Mouse (Mus musculus) megakaryocyte, embryonic 14.5 days (primary cell): Measurements from ENCODE around the gene Wdr60. TPM values are rescaled to one million over a fixed set of nuclear protein-coding genes. Genes with fewer than 3 reads are reported as not detected.
"Not testable (repeated sequence)": the region's sequence is repeated elsewhere in the genome, so short reads cannot be mapped to it uniquely, and the experiment has no call there.

Experiments used
- H3K27me3 ChIP-seq: replicated peaks from 2 replicates; pipeline ENCODE3; 2012; ENCODE audit warnings: inconsistent platforms
- H3K36me3 ChIP-seq: replicated peaks from 2 replicates; pipeline ENCODE3; 2012; ENCODE audit warnings: low read length, inconsistent platforms, mixed read lengths
- H3K4me1 ChIP-seq: 2 replicates; pipeline ENCODE4 v1.6.1; 2012; ENCODE audit warnings: inconsistent platforms
- H3K4me3 ChIP-seq: replicated peaks from 2 replicates; pipeline ENCODE3; 2012; ENCODE audit warnings: moderate library complexity, mild to moderate bottlenecking, inconsistent platforms
- H3K9me3 ChIP-seq: 2 replicates; pipeline ENCODE4 v1.6.1; 2012; ENCODE audit warnings: inconsistent platforms
- FLI1 ChIP-seq: IDR thresholded peaks from 2 replicates; pipeline ENCODE4 v1.6.1; 2012; ENCODE audit warnings: low read length, inconsistent platforms, mixed read lengths
- GATA1 ChIP-seq: IDR thresholded peaks from 3 replicates; pipeline ENCODE4 v1.6.1; 2012; ENCODE audit warnings: mixed read lengths, low read length, inconsistent platforms, borderline replicate concordance
- polyA plus RNA-seq: library from polyadenylated mRNA; stranded (reverse); fragments of >175 nt; gene quantifications from 2 replicates; pipeline ENCODE4 v1.2.3, GENCODE M21; 2012; ENCODE audit warnings: low replicate concordance; ENCODE audit not compliant: insufficient read depth

Gene Wdr60
- polyA plus RNA-seq, 1 experiment = 2.0 TPM

DNA sequence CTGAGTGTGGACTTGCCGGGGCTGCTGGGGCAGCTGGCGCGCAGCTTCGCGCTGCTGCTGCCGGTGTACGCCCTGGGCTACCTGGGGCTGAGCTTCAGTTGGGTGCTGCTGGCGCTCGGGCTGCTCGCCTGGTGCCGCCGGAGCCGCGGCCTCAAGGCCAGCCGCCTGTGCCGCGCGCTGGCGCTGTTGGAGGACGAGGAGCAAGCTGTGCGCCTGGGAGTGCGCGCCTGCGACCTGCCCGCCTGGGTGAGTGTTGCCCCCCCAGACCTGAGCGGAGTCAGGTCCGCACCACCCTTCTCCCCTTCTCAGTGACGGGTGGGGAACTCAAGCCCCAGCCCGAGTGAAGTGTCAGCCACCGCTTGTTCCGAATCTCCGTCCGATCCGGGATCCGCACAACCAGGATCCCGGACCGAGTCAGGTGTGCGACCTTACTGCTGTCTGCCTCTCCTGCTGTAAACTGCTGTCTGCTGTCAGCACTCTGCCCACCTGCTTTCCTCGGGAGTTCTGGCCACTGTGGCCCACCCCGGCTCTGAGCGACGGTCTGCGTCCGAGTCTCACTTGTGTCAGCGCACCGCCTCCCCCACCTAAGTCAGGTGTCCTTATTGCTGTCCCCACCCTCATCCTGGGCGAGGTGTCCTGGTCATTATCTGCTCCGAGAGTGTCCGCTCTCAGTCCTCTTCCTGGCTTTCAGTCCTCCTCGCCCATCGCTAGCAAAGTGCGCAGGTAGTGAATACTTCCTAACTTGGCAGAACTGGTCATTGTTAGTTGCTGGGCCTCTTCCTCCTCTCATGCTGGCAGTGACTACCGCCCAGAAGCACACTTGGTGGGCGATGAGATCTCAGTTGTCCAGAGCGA lies 18.8 kb upstream of the Wdr60 start:
- TF ChIP-seq GATA1 = no peak
- TF ChIP-seq FLI1 = no peak
- H3K9me3 ChIP-seq = no peaks in the 10 kb centered on the region
- H3K4me1 ChIP-seq = peaks cover 48% of the 10 kb centered on the region
- no peaks in the 10 kb centered on the region for H3K27me3 ChIP-seq
- H3K4me3 ChIP-seq = peak overlapping the region; percentile 93
- peaks cover 8% of the 10 kb centered on the region for H3K36me3 ChIP-seq

DNA sequence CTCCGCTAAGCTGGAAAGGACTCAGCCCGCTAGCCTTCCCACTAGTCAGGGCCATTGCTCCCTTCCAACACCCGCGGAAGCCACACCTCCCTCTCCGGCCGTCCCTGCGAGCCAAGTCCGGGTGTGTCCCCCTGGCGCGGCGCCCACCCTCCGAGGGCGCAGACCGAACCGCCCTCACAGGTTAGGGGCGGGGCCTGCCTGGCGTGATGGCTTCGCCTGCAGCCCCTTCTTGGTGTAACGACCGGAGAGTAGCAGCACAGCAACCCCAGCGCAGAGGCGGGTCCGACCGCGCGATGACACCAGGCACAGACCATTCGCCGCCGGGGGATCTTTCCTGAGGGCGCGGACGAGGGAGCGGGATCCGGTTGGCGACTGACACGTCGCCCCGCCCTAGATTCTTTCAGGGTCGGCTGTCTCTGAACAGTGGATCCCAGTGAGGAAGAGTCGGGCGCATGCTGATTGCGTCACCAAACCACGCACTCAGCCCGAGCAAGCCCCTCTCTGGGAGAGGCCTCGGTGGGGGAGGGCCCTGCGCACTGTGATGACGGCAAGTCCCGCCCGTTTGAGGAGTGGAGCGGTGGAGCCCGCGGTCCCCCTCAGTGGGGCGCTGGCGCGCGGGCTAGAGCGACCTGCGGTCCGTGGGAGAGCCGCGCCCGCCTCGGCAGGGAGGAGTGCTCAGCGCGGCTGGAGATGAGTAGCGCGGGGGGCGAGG lies 18.0 kb upstream of the Wdr60 start, which contains the start of gene Esyt2:
Gene Esyt2 (plus strand): TSS at position 544 of the 712 bp plus-strand sequence.
- H3K9me3 ChIP-seq = no peaks in the 10 kb centered on the region
- H3K36me3 ChIP-seq = peaks cover 2% of the 10 kb centered on the region
- H3K4me3 ChIP-seq = peak within 1 kb of the TSS; percentile 93
- peaks cover 50% of the 10 kb centered on the region for H3K4me1 ChIP-seq
- TF ChIP-seq GATA1 = no peak
- TF ChIP-seq FLI1 = no peak
- H3K27me3 ChIP-seq = no peaks in the 10 kb centered on the region

DNA sequence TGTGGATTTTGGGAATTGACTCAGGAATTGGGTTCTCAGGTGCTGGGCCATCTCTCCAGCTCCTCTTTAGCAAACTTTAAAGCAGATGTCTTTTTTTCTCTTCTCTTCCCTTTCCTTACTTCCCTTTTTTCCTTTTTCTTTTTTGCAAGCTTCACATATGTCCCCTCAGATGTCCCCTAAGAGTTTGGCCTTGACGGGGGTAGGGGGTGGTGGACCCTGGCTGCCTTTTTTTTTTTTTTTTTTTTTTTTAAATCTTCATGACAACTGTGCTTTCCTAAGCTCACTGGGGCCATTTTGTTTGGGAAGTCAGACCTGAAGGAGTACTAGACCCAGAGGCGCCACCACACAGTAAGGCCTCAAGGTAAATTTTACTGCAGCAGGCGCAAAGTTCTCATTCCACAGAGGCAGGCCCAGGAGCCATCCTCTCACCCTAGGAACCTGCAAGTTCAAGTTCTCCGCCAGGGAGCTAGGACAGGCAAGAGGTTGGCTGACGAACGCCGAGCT lies 17.4 kb upstream of the Wdr60 start:
- Histone ChIP-seq H3K4me3 (peak overlapping the region; percentile 93), H3K27me3 (no peaks in the 10 kb centered on the region), H3K36me3 (no peaks in the 10 kb centered on the region), H3K9me3 (no peaks in the 10 kb centered on the region), H3K4me1 (peaks cover 53% of the 10 kb centered on the region)
- TF ChIP-seq FLI1 (no peak), GATA1 (no peak)

DNA sequence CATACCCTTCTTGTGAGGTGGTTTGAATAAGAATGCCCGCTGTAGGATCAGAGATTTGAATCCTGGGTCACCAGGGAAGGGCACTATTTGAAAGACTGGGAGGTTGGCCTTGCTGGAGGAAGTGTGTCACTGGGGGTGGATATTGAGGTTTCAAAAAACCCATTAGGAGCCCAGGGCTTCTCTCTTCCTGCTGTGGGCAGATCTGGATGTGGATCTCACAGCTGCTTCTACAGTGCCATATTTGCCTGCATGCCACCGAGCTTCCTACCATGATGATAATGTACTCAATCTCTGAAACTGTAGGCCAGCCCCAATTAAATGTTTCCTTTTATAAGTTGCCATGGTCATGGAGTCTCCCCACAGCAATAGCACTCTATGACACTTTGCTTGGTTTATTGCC lies 16.4 kb upstream of the Wdr60 start:
- no peaks in the 10 kb centered on the region for H3K27me3 ChIP-seq
- H3K4me1 ChIP-seq = peaks cover 50% of the 10 kb centered on the region
- no peak for TF ChIP-seq GATA1
- TF ChIP-seq FLI1 = no peak
- H3K9me3 ChIP-seq = no peaks in the 10 kb centered on the region
- H3K4me3 ChIP-seq = peak overlapping the region; percentile 60
- no peaks in the 10 kb centered on the region for H3K36me3 ChIP-seq

DNA sequence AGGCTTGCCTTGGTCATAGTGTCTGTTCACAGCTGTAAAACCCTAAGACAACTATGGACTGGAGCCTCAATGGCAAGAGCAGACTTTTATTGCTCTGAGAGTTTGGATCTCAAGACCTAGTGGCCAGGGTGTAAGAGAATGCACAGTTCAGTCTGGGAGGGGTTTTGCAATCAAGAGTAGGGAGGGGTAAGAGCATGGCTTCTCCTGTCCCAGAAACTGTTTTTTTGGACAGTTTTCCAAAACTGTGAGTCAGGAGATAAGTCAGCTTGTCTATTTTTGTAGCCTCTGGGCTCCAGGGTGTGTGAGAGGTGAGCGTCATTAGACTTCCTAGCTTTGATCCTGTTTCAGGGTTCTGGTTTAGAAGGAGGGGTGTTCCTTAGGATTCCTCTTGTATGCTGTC lies 15.7 kb upstream of the Wdr60 start:
- no peak overlapping the region for H3K4me3 ChIP-seq
- no peaks in the 10 kb centered on the region for H3K27me3 ChIP-seq
- H3K9me3 ChIP-seq = no peaks in the 10 kb centered on the region
- no peak for TF ChIP-seq GATA1
- TF ChIP-seq FLI1 = no peak
- H3K4me1 ChIP-seq = peaks cover 51% of the 10 kb centered on the region
- H3K36me3 ChIP-seq = no peaks in the 10 kb centered on the region

DNA sequence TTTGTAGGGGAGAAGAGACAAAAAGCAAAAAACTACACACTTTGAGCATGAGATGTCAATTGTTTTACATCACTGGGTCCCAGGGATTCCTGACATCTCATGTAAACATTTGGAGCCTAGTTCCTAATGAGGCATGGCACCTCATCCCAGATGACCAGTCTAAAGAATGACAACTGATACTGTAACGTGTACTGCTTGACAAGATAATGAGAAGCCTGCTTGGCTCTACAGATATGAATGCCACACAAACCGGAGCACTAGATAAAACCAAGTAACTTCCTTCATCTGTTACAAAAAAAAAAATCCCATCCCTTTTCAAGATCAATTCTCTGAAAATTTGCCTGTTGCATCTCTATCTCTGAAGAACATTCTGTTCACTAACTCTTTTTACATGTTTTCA lies 14.1 kb upstream of the Wdr60 start:
- Histone ChIP-seq H3K36me3 (no peaks in the 10 kb centered on the region), H3K27me3 (no peaks in the 10 kb centered on the region), H3K9me3 (no peaks in the 10 kb centered on the region), H3K4me3 (no peak overlapping the region), H3K4me1 (peaks cover 44% of the 10 kb centered on the region)
- no peak for TF ChIP-seq GATA1
- no peak for TF ChIP-seq FLI1

DNA sequence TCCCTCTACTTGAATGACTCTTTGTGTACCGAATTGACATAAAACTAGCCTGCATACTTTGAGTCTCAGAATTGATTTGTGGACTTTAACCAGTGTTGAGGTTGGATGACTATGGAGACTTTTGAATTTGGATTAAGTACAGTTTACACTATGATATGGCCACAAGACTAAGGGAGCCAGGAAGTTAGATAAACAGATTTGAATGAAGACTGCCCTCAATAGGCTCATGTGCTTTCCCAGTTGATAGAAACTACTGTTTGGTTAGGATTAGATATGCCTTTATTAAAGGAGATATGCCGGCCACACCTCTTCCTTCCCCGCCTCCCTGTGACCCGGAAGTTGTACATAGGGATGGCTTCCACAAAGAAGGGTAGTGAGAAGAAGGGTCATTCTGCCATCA lies 12.8 kb upstream of the Wdr60 start:
- Histone ChIP-seq H3K9me3 (no peaks in the 10 kb centered on the region), H3K4me3 (no peak overlapping the region), H3K27me3 (no peaks in the 10 kb centered on the region), H3K36me3 (no peaks in the 10 kb centered on the region), H3K4me1 (peaks cover 42% of the 10 kb centered on the region)
- no peak for TF ChIP-seq GATA1
- TF ChIP-seq FLI1 = no peak

DNA sequence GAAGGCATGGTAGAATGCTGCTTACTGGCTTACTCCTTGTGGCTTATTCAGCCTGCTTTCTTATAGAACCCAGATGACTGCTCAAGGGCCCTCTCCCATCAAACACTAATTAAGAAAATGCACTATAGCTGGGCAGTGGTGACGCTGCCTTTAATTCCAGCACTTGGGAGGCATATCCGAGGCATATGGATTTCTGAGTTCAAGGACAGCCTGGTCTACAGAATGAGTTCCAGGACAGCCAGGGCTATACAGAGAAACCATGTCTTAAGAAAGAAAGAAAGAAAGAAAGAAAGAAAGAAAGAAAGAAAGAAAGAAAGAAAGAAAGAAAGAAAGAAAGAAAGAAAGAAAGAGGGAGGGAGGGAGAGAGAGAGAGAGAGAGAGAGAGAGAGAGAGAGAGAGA lies 12.3 kb upstream of the Wdr60 start, which contains the start of gene Gm11027:
Gene Gm11027 (plus strand): TSS at position 301 of the 400 bp plus-strand sequence.
- H3K9me3 ChIP-seq, H3K36me3 ChIP-seq, H3K27me3 ChIP-seq, H3K4me3 ChIP-seq: not testable (repeated sequence)
- peaks cover 47% of the 10 kb centered on the region for H3K4me1 ChIP-seq

DNA sequence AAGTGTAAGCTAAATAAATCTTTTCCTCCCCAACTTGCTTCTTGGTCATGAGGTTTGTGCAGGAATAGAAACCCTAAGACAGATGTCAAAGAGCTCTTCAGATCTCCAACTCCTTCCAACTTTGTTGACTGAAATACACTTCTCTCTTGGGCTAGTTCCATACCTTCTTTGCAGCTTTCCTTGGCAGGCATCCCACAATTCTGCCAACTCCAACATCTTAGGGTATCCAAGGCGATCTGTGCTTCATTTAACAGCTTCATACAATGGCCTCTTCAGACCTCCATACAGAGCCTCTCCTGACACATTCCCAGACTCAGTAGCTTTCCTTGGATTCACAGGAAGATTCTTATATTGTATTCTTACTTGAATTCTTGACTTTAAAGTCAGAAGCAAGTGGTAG lies 10.9 kb upstream of the Wdr60 start:
- Histone ChIP-seq H3K9me3 (no peaks in the 10 kb centered on the region), H3K4me1 (peaks cover 46% of the 10 kb centered on the region), H3K4me3 (no peak overlapping the region), H3K27me3 (no peaks in the 10 kb centered on the region), H3K36me3 (no peaks in the 10 kb centered on the region)
- no peak for TF ChIP-seq GATA1
- no peak for TF ChIP-seq FLI1

DNA sequence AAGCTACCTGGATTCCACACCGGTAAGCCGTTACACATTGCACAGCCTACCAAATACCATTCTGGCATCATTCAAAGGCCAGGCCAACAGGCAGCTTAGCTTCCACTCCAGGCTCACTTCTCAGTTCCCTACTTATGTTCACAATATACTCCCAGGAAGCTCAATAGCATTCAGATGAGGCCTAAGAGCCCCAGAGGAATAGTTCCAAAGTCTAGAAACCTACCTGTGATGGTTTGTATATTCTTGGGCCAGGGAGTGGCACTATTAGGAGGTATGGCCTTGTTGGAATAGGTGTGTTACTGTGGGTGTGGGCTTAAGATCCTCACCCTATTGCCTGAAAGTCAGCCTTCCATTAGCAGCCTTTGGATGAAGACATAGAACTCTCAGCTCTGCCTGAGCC lies 8.2 kb upstream of the Wdr60 start:
- H3K9me3 ChIP-seq = no peaks in the 10 kb centered on the region
- no peak for TF ChIP-seq GATA1
- no peak for TF ChIP-seq FLI1
- H3K4me3 ChIP-seq = no peak overlapping the region
- H3K4me1 ChIP-seq = peaks cover 42% of the 10 kb centered on the region
- H3K36me3 ChIP-seq = no peaks in the 10 kb centered on the region
- H3K27me3 ChIP-seq = no peaks in the 10 kb centered on the region
